Comparison of ENCODE assay signal across 8 mouse cellular contexts in genomic region chr10:83543439-83544102, GRCm38 (mm10). TPM values are rescaled to one million over a fixed set of nuclear protein-coding genes. Genes with fewer than 3 reads are reported as not detected.
DNase-seq lines count a peak whose midpoint lies in the region; TF ChIP-seq lines count a peak whose summit lies in the region.

TSS of gene Washc4 (plus strand) at chr10:83543752.

- H3K27ac ChIP-seq in gastrocnemius, adult 2 months = peak within 1 kb of the TSS; percentile 93

- DNase-seq in WW6 (ENCODE audit: low read depth, low spot score) = peak; percentile 54
- DNase-seq in cerebellum, postnatal 4 days (ENCODE audit: low spot score in 2 of 2) = peak; percentile 89 to 95
- DNase-seq in gastrocnemius, adult 2 months = peak; percentile 98
- DNase-seq in hindlimb bud, embryonic 11.5 days (ENCODE audit: extremely low spot score, low read depth, low spot score) = peak; percentile 39
- peak; percentile 88 to 93 for DNase-seq in left cerebral cortex, adult 8-10 months (ENCODE audit: low spot score in 2 of 2)
- DNase-seq in right cerebral cortex, postnatal 10 days (ENCODE audit: low spot score in 2 of 2) = peak; percentile 96 to 97
- DNase-seq in urinary bladder, postnatal 25 days (ENCODE audit: low spot score) = peak; percentile 95

- no peak for TF ChIP-seq CTCF in gastrocnemius, adult 2 months (IDR thresholded peaks at IDR 0.05)

- 0 out of 2 replicates have a peak, but pooled peaks cover 3% of the 10 kb centered on the region for H3K9me3 ChIP-seq in megakaryocyte, embryonic 14.5 days

- H3K4me3 ChIP-seq in gastrocnemius, adult 2 months = peak within 1 kb of the TSS; percentile 95
- H3K4me3 ChIP-seq in megakaryocyte, embryonic 14.5 days (replicated peaks) = peak within 1 kb of the TSS; percentile 99

- peaks cover 19% of the 10 kb centered on the region for H3K4me1 ChIP-seq in megakaryocyte, embryonic 14.5 days

- peaks cover 2% of the 10 kb centered on the region for H3K27me3 ChIP-seq in megakaryocyte, embryonic 14.5 days (replicated peaks)

- intact Hi-C loops in gastrocnemius, adult 2 months (cut with DNase I) = loop anchor here (5.0 kb wide), 1 partner anchor 104 kb away; the partner anchor contains the start of gene Appl2

- peaks cover 17% of the 10 kb centered on the region for H3K36me3 ChIP-seq in megakaryocyte, embryonic 14.5 days (replicated peaks; ENCODE audit: low read length)

RNA-seq across cellular contexts. Expression of gene Washc4, which starts in this region (rescaled TPM):
- 10 to 100 TPM in 1 of 2 experiments, 1 to 10 TPM in 1; 9.4 to 10.9 TPM for total RNA-seq in gastrocnemius, adult 2 months (2021)
- 10 to 100 TPM; 22.1 to 26.6 (median 24.4) TPM for total RNA-seq in left cerebral cortex, adult 8-10 months (2022)
- 0.03 and 0.32 TPM in 2 replicates for polyA plus RNA-seq in megakaryocyte, embryonic 14.5 days (2012; ENCODE audit: insufficient read depth, low replicate concordance)

Comparison
In these comparisons a context has a peak if more than half of its experiments do, and no peak if none do; other contexts are left out.
1. Peak in every context shown above with its lines: DNase-seq, H3K4me3 ChIP-seq and H3K27ac ChIP-seq.
2. DNase-seq: peak in every context shown above with its lines; median percentile 98 in gastrocnemius, adult 2 months; 96 in right cerebral cortex, postnatal 10 days; 95 in urinary bladder, postnatal 25 days; 92 in cerebellum, postnatal 4 days; 90 in left cerebral cortex, adult 8-10 months; 54 in WW6; 39 in hindlimb bud, embryonic 11.5 days.